Mouse (Mus musculus): ENCODE measurements around the gene Lgals9.

The Lgals9 gene

GRCm38 (mm10) chr11:78924916-78925315, 59.8 kb downstream of the Lgals9 start:
- DNase-seq (ENCODE audit: extremely low read depth, low read depth, low spot score), result no peak

GRCm38 (mm10) chr11:78924111-78924510, 60.6 kb downstream of the Lgals9 start:
- no peak for DNase-seq (ENCODE audit: extremely low read depth, low read depth, low spot score)

GRCm38 (mm10) chr11:78922678-78923407, 61.9 kb downstream of the Lgals9 start:
- no peak for DNase-seq (ENCODE audit: extremely low read depth, low read depth, low spot score)

GRCm38 (mm10) chr11:78920411-78920939, 64.3 kb downstream of the Lgals9 start, which contains the start of gene Nos2:
Gene Nos2 (plus strand): TSS chr11:78920787.
- no peak for DNase-seq (ENCODE audit: extremely low read depth, low read depth, low spot score)

GRCm38 (mm10) chr11:78919745-78920144, 65.0 kb downstream of the Lgals9 start:
- no peak for DNase-seq (ENCODE audit: extremely low read depth, low read depth, low spot score)

- no peak for DNase-seq (ENCODE audit: extremely low read depth, low read depth, low spot score)
Observed at GRCm38 (mm10) chr11:78916410-78916809, 68.3 kb downstream of the Lgals9 start.

- no peak for DNase-seq (ENCODE audit: extremely low read depth, low read depth, low spot score)
Observed at GRCm38 (mm10) chr11:78915473-78915872, 69.3 kb downstream of the Lgals9 start.

Measured in fat pad, adult 2 months (tissue).